Mouse (Mus musculus) intestine, embryonic 15.5 days (tissue): Measurements from ENCODE around the gene Chst5. TPM values are rescaled to one million over a fixed set of nuclear protein-coding genes. Genes with fewer than 3 reads are reported as not detected.
A peak's percentile ranks its signal among the peaks of the same experiment; 100 is the strongest.

Experiments used
- ATAC-seq: fragments of 200-750 bp; cut with Nextera tagmentation; 2 replicates; pipeline ENCODE4 v1.8.0; 2017; ENCODE audit warnings: moderate TSS enrichment, moderate library complexity
- H3K27ac ChIP-seq: fragments of 300-500 bp; sonication (generic); 2 replicates; pipeline ENCODE4 v1.5.1; 2015; ENCODE audit warnings: mild to moderate bottlenecking, inconsistent platforms
- H3K27me3 ChIP-seq: fragments of 300-500 bp; sonication (generic); replicated peaks from 2 replicates; pipeline ENCODE4 v1.6.1; 2015; ENCODE audit warnings: inconsistent platforms
- H3K36me3 ChIP-seq: fragments of 300-500 bp; sonication (generic); 2 replicates; pipeline ENCODE4 v1.6.1; 2015; ENCODE audit warnings: inconsistent platforms
- H3K4me1 ChIP-seq: fragments of 300-500 bp; sonication (generic); replicated peaks from 2 replicates; pipeline ENCODE4 v1.6.1; 2015; ENCODE audit warnings: inconsistent platforms
- H3K4me2 ChIP-seq: fragments of 300-500 bp; sonication (generic); replicated peaks from 2 replicates; pipeline ENCODE4 v1.6.1; 2015; ENCODE audit warnings: mild to moderate bottlenecking, inconsistent platforms
- H3K4me3 ChIP-seq: fragments of 300-500 bp; sonication (generic); replicated peaks from 2 replicates; pipeline ENCODE4 v1.5.1; 2015; ENCODE audit warnings: inconsistent platforms
- H3K9ac ChIP-seq: fragments of 300-500 bp; sonication (generic); 2 replicates; pipeline ENCODE4 v1.6.1; 2015; ENCODE audit warnings: inconsistent platforms
- H3K9me3 ChIP-seq: fragments of 300-500 bp; sonication (generic); 2 replicates; pipeline ENCODE4 v1.6.1; 2016; ENCODE audit warnings: inconsistent platforms
- WGBS: fragments of 180-500 bp; shearing (Covaris S2); methylation state at CpG from one replicate; pipeline ENCODE4 v1.1.7; 2015; 5-methylcytosine and 5-hydroxymethylcytosine counted together
- polyA plus RNA-seq: library from polyadenylated mRNA; unstranded; fragments of >200 nt; fragmentation: Nextera tagmentation; extraction: Ambion mirVana; gene quantifications from 2 replicates; pipeline ENCODE4 v1.2.1, GENCODE M21; 2015

The Chst5 gene
- polyA plus RNA-seq, 1 experiment from 2014 or later = 1.7 TPM

- H3K27ac ChIP-seq = no peak overlapping the region
- no peak overlapping the region for H3K4me2 ChIP-seq
- H3K36me3 ChIP-seq = no peaks in the 10 kb centered on the region
- ATAC-seq = peak; percentile 46; the same call in 1 of the 2 replicates
- H3K4me1 ChIP-seq = no peaks in the 10 kb centered on the region
- H3K4me3 ChIP-seq = no peak overlapping the region
- H3K9me3 ChIP-seq = no peaks in the 10 kb centered on the region
- no peak overlapping the region for H3K9ac ChIP-seq
- no peaks in the 10 kb centered on the region for H3K27me3 ChIP-seq
- 32% methylated on average over 10 of the region's 10 CpGs for WGBS
Observed at GRCm38 (mm10) chr8:111923383-111923804, 13.1 kb upstream of the Chst5 start.

GRCm38 (mm10) chr8:111920971-111921370 lies 10.7 kb upstream of the Chst5 start:
- no peak for ATAC-seq
- Histone ChIP-seq H3K27ac (no peak overlapping the region), H3K4me1 (no peaks in the 10 kb centered on the region), H3K27me3 (no peaks in the 10 kb centered on the region), H3K9me3 (no peaks in the 10 kb centered on the region), H3K9ac (no peak overlapping the region), H3K4me2 (no peak overlapping the region), H3K36me3 (no peaks in the 10 kb centered on the region), H3K4me3 (no peak overlapping the region)
- 76% methylated on average over 4 of the region's 4 CpGs for WGBS

- WGBS = 88% methylated on average over 2 of the region's 2 CpGs
- H3K9ac ChIP-seq = no peak overlapping the region
- ATAC-seq = no peak
Observed at GRCm38 (mm10) chr8:111919663-111920062, 9.4 kb upstream of the Chst5 start.

GRCm38 (mm10) chr8:111912860-111913432 lies 2.7 kb upstream of the Chst5 start:
- 60% methylated on average over 12 of the region's 12 CpGs for WGBS
- Histone ChIP-seq H3K9me3 (no peaks in the 10 kb centered on the region), H3K4me2 (no peak overlapping the region), H3K27me3 (peaks cover 9% of the 10 kb centered on the region; the same call in 1 of the 2 replicates), H3K9ac (no peak overlapping the region), H3K36me3 (no peaks in the 10 kb centered on the region), H3K4me1 (peaks cover 11% of the 10 kb centered on the region), H3K27ac (no peak overlapping the region), H3K4me3 (no peak overlapping the region)
- peak; percentile 62 for ATAC-seq

More at GRCm38 (mm10) chr8:111919663-111920062, 9.4 kb upstream of the Chst5 start:
- H3K4me1 ChIP-seq = no peaks in the 10 kb centered on the region
- H3K4me3 ChIP-seq = no peak overlapping the region
- no peaks in the 10 kb centered on the region for H3K27me3 ChIP-seq
- H3K4me2 ChIP-seq = no peak overlapping the region
- no peaks in the 10 kb centered on the region for H3K36me3 ChIP-seq
- no peak overlapping the region for H3K27ac ChIP-seq
- no peaks in the 10 kb centered on the region for H3K9me3 ChIP-seq

GRCm38 (mm10) chr8:111911572-111911971 lies 1.3 kb upstream of the Chst5 start:
- Histone ChIP-seq H3K4me2 (no peak overlapping the region), H3K9me3 (no peaks in the 10 kb centered on the region), H3K4me3 (no peak overlapping the region), H3K4me1 (peaks cover 11% of the 10 kb centered on the region), H3K27me3 (peaks cover 9% of the 10 kb centered on the region; the same call in 1 of the 2 replicates), H3K9ac (no peak overlapping the region), H3K36me3 (no peaks in the 10 kb centered on the region), H3K27ac (no peak overlapping the region)
- ATAC-seq = no peak
- WGBS = 63% methylated on average over 7 of the region's 7 CpGs

GRCm38 (mm10) chr8:111905500-111906121 lies 4.6 kb downstream of the Chst5 start:
- no peak overlapping the region for H3K27ac ChIP-seq
- no peak overlapping the region for H3K4me2 ChIP-seq
- no peaks in the 10 kb centered on the region for H3K36me3 ChIP-seq
- WGBS = 48% methylated on average over 7 of the region's 8 CpGs
- no peak overlapping the region for H3K4me3 ChIP-seq
- peaks cover 16% of the 10 kb centered on the region for H3K4me1 ChIP-seq
- no peaks in the 10 kb centered on the region for H3K9me3 ChIP-seq
- no peak overlapping the region for H3K9ac ChIP-seq
- peak; percentile 89 for ATAC-seq
- peaks cover 8% of the 10 kb centered on the region; the same call in 1 of the 2 replicates for H3K27me3 ChIP-seq

GRCm38 (mm10) chr8:111902080-111902479 lies 8.2 kb downstream of the Chst5 start:
- H3K9ac ChIP-seq = no peak overlapping the region
- no peaks in the 10 kb centered on the region for H3K27me3 ChIP-seq
- ATAC-seq = no peak
- H3K4me1 ChIP-seq = peaks cover 5% of the 10 kb centered on the region; the same call in 1 of the 2 replicates
- H3K4me2 ChIP-seq = no peak overlapping the region
- H3K9me3 ChIP-seq = no peaks in the 10 kb centered on the region
- no peak overlapping the region for H3K4me3 ChIP-seq
- H3K27ac ChIP-seq = no peak overlapping the region
- no peaks in the 10 kb centered on the region for H3K36me3 ChIP-seq
- WGBS = 37% methylated on average over 5 of the region's 5 CpGs

- no peaks in the 10 kb centered on the region for H3K9me3 ChIP-seq
- no peak for ATAC-seq
- H3K27ac ChIP-seq = no peak overlapping the region
- H3K4me1 ChIP-seq = no peaks in the 10 kb centered on the region
- H3K4me3 ChIP-seq = no peak overlapping the region
- H3K27me3 ChIP-seq = no peaks in the 10 kb centered on the region
- 43% methylated on average over 10 of the region's 10 CpGs for WGBS
- H3K9ac ChIP-seq = no peak overlapping the region
- no peaks in the 10 kb centered on the region for H3K36me3 ChIP-seq
- no peak overlapping the region for H3K4me2 ChIP-seq
Observed at GRCm38 (mm10) chr8:111898586-111898985, 11.7 kb downstream of the Chst5 start.

GRCm38 (mm10) chr8:111894955-111895354 lies 15.3 kb downstream of the Chst5 start:
- peaks cover 13% of the 10 kb centered on the region for H3K27me3 ChIP-seq
- no peak for ATAC-seq
- H3K36me3 ChIP-seq = no peaks in the 10 kb centered on the region
- WGBS = 86% methylated on average over 7 of the region's 7 CpGs
- H3K4me3 ChIP-seq = no peak overlapping the region
- H3K27ac ChIP-seq = no peak overlapping the region
- no peak overlapping the region for H3K4me2 ChIP-seq
- peaks cover 7% of the 10 kb centered on the region for H3K4me1 ChIP-seq
- no peak overlapping the region for H3K9ac ChIP-seq
- H3K9me3 ChIP-seq = no peaks in the 10 kb centered on the region

- no peak overlapping the region for H3K27ac ChIP-seq
- WGBS = 50% methylated on average over 5 of the region's 5 CpGs
Observed at GRCm38 (mm10) chr8:111892615-111893014, 17.6 kb downstream of the Chst5 start.

GRCm38 (mm10) chr8:111891983-111892382 lies 18.3 kb downstream of the Chst5 start:
- no peak overlapping the region for H3K27ac ChIP-seq
- WGBS = 16% methylated on average over 8 of the region's 8 CpGs
- no peak overlapping the region for H3K4me3 ChIP-seq
- no peaks in the 10 kb centered on the region for H3K36me3 ChIP-seq
- H3K9me3 ChIP-seq = no peaks in the 10 kb centered on the region
- no peak overlapping the region for H3K9ac ChIP-seq
- H3K4me2 ChIP-seq = no peak overlapping the region
- peaks cover 22% of the 10 kb centered on the region for H3K27me3 ChIP-seq
- 0 out of 2 replicates have a peak, but pooled peaks have one; percentile 21 for ATAC-seq
- peaks cover 17% of the 10 kb centered on the region for H3K4me1 ChIP-seq

More at GRCm38 (mm10) chr8:111892615-111893014, 17.6 kb downstream of the Chst5 start:
- peaks cover 22% of the 10 kb centered on the region for H3K27me3 ChIP-seq
- H3K9ac ChIP-seq = no peak overlapping the region
- H3K4me2 ChIP-seq = no peak overlapping the region
- H3K9me3 ChIP-seq = no peaks in the 10 kb centered on the region
- H3K4me1 ChIP-seq = peaks cover 17% of the 10 kb centered on the region
- ATAC-seq = no peak
- H3K4me3 ChIP-seq = no peak overlapping the region
- H3K36me3 ChIP-seq = no peaks in the 10 kb centered on the region

- Histone ChIP-seq H3K9me3 (no peaks in the 10 kb centered on the region), H3K9ac (no peak overlapping the region), H3K4me1 (peaks cover 17% of the 10 kb centered on the region), H3K27me3 (peaks cover 22% of the 10 kb centered on the region), H3K4me2 (no peak overlapping the region), H3K4me3 (no peak overlapping the region), H3K27ac (no peak overlapping the region), H3K36me3 (no peaks in the 10 kb centered on the region)
- WGBS = 55% methylated on average over 6 of the region's 6 CpGs
- no peak for ATAC-seq
Observed at GRCm38 (mm10) chr8:111890911-111891303, 19.3 kb downstream of the Chst5 start.
